Mouse (Mus musculus): ENCODE data around the gene Pakap.

DNA sequence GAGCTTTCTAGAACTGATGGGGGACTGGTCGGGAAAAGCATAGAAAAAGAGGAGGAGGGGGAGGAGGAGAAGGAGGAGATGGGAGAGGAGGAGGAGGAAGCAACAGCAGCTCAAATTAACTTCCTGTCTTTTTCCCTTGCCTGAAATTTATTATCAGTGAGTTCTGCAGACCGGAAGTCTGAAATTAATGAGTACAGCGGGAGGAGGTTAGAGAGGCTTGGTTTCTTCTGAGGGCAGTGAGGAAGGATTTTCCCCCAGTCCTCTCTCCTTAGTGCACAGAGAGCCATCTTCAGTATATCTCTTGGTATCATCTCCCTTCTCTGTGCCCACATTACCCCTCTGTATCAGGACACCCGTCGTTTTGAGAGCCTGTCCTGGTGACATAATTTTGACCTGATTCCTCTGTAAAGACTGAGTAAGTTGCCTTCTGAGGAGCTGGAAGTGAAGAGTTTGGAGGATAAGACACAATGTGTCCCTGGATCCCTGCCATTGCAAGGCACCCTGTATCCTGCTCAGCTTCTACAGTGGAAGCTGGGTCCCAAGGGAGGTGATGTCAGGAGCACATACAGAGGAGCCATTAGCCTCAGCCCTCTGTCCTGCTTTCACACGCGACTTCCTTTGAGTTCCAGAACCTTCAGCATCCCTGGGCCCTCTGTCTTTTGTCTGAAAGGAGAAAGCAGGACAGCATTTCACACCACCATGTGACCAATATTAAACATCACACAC is 19.1 kb downstream of the Pakap start:
- TF ChIP-seq CTCF (conservative IDR thresholded peaks at IDR 0.05; ENCODE audit: insufficient read depth, insufficient read length, low read depth, low read length) (no peak), POLR2A (IDR thresholded peaks at IDR 0.05; ENCODE audit: low read depth, low read length) (no peak)
